Mouse (Mus musculus) regulatory T cell (primary cell): Measurements from ENCODE around the gene Ndfip2.

Source experiments
- in situ Hi-C: fragments of 300-600 bp; cut with MboI, MseI; formaldehyde crosslinking; loops from one replicate; pipeline ENCODE4 v1.15.1; 2025; ENCODE audit warnings: high pct_unique_total_duplicates

The Ndfip2 gene

GRCm38 (mm10) chr14:105284062-105284461, 25.7 kb downstream of the Ndfip2 start:
- in situ Hi-C loops = no loop called here

GRCm38 (mm10) chr14:105287557-105287956, 29.2 kb downstream of the Ndfip2 start:
- in situ Hi-C loops = no loop called here

- in situ Hi-C loops = no loop called here
Measured at GRCm38 (mm10) chr14:105287972-105288371, 29.6 kb downstream of the Ndfip2 start.

GRCm38 (mm10) chr14:105288529-105288928, 30.2 kb downstream of the Ndfip2 start:
- in situ Hi-C loops = no loop called here

- in situ Hi-C loops = loop anchor here (5.0 kb wide), 1 partner anchor 60 kb away; no protein-coding TSS in a partner anchor
Measured at GRCm38 (mm10) chr14:105292139-105292538, 33.8 kb downstream of the Ndfip2 start.

- in situ Hi-C loops = loop anchor here (5.0 kb wide), 1 partner anchor 61 kb away; no protein-coding TSS in a partner anchor
Measured at GRCm38 (mm10) chr14:105293777-105294176, 35.4 kb downstream of the Ndfip2 start.

DNA sequence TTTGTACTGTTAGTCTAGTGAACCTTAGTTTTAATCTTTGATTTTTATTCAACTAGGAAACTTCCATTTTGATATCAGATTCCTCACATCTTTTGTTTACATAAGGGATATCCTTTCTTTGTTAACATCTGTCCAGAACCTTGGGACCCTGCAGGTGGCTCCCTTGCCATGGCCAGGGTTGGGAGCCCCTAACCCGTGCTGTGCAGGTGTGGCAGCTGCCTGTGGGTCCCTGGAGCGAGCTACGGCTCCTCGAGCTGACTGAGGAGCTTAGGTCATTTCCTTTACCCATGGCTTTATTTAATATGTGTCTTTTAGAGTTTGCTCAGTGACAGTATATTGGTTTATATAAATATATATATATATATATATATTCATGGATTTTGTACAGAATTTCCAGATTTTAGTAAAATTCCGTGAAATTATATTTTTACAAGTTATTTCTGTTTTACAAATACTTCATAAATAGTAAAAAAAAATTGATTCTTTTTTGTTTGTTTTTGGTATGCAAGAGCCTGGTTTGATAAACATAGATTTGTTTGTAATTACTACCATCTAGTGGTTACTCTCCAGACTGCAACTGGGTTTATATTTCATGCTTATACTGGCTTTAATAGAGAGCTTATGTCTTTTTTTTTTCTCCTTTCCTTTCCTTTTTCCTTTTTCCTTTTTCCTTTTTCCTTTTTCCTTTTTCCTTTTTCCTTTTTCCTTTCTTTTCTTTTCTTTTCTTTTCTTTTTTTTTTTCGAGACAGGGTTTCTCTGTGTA, 37.6 kb downstream of the Ndfip2 start:
- in situ Hi-C loops = no loop called here

- in situ Hi-C loops = no loop called here
Measured at GRCm38 (mm10) chr14:105299744-105300255, 41.4 kb downstream of the Ndfip2 start.

- in situ Hi-C loops = no loop called here
Measured at GRCm38 (mm10) chr14:105300551-105300950, 42.2 kb downstream of the Ndfip2 start.

DNA sequence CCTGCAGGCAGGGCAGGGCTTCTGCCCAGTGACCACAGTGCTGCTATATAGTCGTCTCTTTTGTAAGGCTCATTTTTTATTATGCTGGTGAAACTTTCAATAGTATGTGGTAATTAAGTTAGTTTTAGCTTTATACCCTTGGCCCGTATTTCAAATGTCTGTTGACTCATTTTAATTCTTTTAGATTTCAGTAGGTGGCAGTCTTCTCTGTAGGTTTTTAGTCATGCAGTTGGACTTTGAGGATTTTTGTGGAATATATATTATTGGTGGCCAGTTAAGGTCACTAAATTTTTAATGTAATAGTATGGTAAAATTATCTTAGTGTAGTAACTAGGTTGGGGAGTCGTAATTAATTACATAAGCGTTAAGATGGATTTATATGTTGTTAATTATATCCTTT, 44.3 kb downstream of the Ndfip2 start:
- in situ Hi-C loops = no loop called here

DNA sequence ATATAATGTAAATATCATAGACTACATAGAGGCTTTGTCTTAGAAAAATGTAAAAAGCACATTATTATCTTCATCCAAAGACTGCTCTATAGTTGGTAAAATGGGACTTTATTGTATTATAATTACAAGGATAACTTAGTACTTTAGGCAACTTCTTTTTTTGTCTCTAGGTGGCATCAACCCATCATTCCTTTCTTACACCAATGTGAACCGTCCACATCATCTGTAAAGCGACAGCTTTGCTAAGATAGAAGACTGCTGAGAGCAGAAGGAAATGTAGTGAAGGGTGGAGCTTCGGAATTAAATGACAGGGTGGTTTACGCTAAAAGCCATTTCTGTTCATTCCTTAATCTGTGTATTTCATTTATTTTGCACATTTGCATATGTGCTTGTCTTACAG, 49.3 kb downstream of the Ndfip2 start:
- in situ Hi-C loops = no loop called here

DNA sequence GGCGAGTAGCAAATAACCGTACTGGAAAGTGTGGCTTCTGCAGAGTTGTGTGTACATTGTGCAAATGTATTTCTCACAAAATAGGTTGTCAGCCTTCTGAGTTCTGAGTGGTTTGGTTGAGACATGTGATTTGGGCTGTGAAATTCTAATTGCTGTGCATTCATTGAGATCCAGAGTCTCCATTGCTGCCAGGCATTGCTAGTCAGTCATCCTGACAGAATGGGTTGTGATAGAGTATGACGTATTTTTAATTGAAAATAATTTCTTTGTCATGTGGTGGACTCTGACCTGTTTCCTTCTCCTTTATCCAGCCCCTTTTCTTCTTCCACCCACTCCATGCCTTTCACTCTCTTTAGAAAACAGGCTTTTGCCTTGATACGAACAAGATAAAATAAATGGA, 54.0 kb downstream of the Ndfip2 start:
- in situ Hi-C loops = no loop called here

GRCm38 (mm10) chr14:105312944-105313343, 54.6 kb downstream of the Ndfip2 start:
- in situ Hi-C loops = no loop called here

GRCm38 (mm10) chr14:105313877-105314276, 55.5 kb downstream of the Ndfip2 start:
- in situ Hi-C loops = no loop called here

GRCm38 (mm10) chr14:105321712-105322111, 63.3 kb downstream of the Ndfip2 start:
- in situ Hi-C loops = no loop called here

- in situ Hi-C loops = no loop called here
Measured at GRCm38 (mm10) chr14:105322829-105323228, 64.5 kb downstream of the Ndfip2 start.

- in situ Hi-C loops = no loop called here
Measured at GRCm38 (mm10) chr14:105323448-105323847, 65.1 kb downstream of the Ndfip2 start.

GRCm38 (mm10) chr14:105328397-105329302, 70.3 kb downstream of the Ndfip2 start:
- in situ Hi-C loops = no loop called here

DNA sequence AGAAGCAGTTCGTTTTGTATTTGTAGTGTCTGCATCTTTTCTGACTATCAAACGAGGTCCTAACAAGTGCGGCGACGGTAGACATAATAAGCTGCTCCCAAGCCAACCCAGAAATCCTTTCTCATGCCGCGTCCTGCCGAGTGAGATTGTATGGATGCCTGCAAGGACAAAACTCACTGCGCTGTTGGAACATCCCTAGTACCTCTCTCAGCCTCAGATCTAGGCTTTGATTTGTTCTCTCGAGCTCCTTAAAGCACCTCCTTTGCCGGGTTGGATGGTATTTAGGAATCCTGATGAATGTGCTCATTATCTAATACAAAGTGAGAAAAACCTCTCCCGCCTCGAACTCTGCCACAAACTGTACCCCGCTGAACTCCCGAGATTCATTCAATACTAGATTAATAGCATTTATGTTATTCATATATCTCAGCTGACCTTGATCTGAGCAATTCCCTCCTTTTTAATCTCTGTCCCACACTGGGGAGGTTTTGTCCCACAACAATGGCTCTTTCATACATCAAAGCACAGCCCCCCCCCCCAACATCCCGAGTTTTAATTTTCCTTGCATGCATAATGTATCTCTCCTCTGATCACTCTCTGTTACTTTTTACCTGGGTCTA, 75.2 kb downstream of the Ndfip2 start:
- in situ Hi-C loops = no loop called here

- in situ Hi-C loops = no loop called here
Measured at GRCm38 (mm10) chr14:105341765-105342164, 83.4 kb downstream of the Ndfip2 start.

DNA sequence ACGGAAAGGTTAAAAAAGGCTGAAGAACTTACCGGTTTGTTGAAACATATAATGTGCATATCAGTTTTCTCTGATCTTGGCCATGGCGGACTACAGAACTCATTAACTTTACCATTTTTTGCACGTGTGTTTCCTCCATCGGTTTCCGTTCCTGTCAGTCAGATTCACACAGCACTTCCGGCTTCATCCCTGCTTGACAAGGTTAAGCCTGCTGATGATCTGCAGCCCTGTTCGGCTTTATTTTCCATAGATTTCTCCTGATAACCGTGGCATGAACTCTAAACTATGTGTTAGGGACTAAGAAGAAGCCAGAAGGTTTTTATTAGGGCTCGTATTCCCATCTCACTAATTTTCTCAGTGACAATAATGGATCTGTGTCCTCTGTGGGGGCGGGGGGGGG, 95.7 kb downstream of the Ndfip2 start:
- in situ Hi-C loops = no loop called here
